Mouse (Mus musculus): ENCODE measurements at regions not wholly inside any gene's neighbourhood (a gene's known extent, or its start where the extent isn't known, plus 50 kb on each side); places are given as distances from the start of the nearest gene placed in this dataset.

GRCm38 (mm10) chr6:140927616-140928015 lies 198.5 kb downstream of the Gm11077 start:
- DNase-seq (ENCODE audit: low spot score in 2 of 2) = no peak

- DNase-seq (ENCODE audit: low spot score in 2 of 2) = no peak
Observed at GRCm38 (mm10) chr6:140934286-140934685, 205.2 kb downstream of the Gm11077 start.

GRCm38 (mm10) chr6:140938025-140938424 lies 208.9 kb downstream of the Gm11077 start:
- DNase-seq (ENCODE audit: low spot score in 2 of 2) = no peak

GRCm38 (mm10) chr6:140946720-140947119 lies 217.6 kb downstream of the Gm11077 start:
- no peak for DNase-seq (ENCODE audit: low spot score in 2 of 2)

- no peak for DNase-seq (ENCODE audit: low spot score in 2 of 2)
Observed at GRCm38 (mm10) chr6:140950483-140950882, 221.4 kb downstream of the Gm11077 start.

- no peak for DNase-seq (ENCODE audit: low spot score in 2 of 2)
Observed at GRCm38 (mm10) chr6:140953256-140953655, 224.2 kb downstream of the Gm11077 start.

- no peak for DNase-seq (ENCODE audit: low spot score in 2 of 2)
Observed at GRCm38 (mm10) chr6:140953721-140954120, 224.6 kb downstream of the Gm11077 start.

GRCm38 (mm10) chr6:140955751-140956521 lies 226.9 kb downstream of the Gm11077 start:
- no peak for DNase-seq (ENCODE audit: low spot score in 2 of 2)

- no peak for DNase-seq (ENCODE audit: low spot score in 2 of 2)
Observed at GRCm38 (mm10) chr6:140956522-140956863, 227.4 kb downstream of the Gm11077 start.

- no peak for DNase-seq (ENCODE audit: low spot score in 2 of 2)
Observed at GRCm38 (mm10) chr6:140961987-140962386, 232.9 kb downstream of the Gm11077 start.

GRCm38 (mm10) chr6:140962563-140962962 lies 233.5 kb downstream of the Gm11077 start:
- DNase-seq (ENCODE audit: low spot score in 2 of 2) = no peak

- DNase-seq (ENCODE audit: low spot score in 2 of 2) = no peak
Observed at GRCm38 (mm10) chr6:140973732-140974131, 244.6 kb downstream of the Gm11077 start.

- DNase-seq (ENCODE audit: low spot score in 2 of 2) = no peak
Observed at GRCm38 (mm10) chr6:140976989-140977388, 247.9 kb downstream of the Gm11077 start.

- no peak for DNase-seq (ENCODE audit: low spot score in 2 of 2)
Observed at GRCm38 (mm10) chr6:140983610-140984009, 254.5 kb downstream of the Gm11077 start.

GRCm38 (mm10) chr6:140984249-140984648 lies 255.2 kb downstream of the Gm11077 start:
- DNase-seq (ENCODE audit: low spot score in 2 of 2) = no peak

- DNase-seq (ENCODE audit: low spot score in 2 of 2) = no peak
Observed at GRCm38 (mm10) chr6:140993643-140994580, 255.2 kb upstream of the Pde3a start.

GRCm38 (mm10) chr6:140995340-140996135 lies 253.5 kb upstream of the Pde3a start:
- DNase-seq (ENCODE audit: low spot score in 2 of 2) = no peak

- DNase-seq (ENCODE audit: low spot score in 2 of 2) = no peak
Observed at GRCm38 (mm10) chr6:140998069-140998468, 251.0 kb upstream of the Pde3a start.

- no peak for DNase-seq (ENCODE audit: low spot score in 2 of 2)
Observed at GRCm38 (mm10) chr6:141000552-141000951, 248.5 kb upstream of the Pde3a start.

- no peak for DNase-seq (ENCODE audit: low spot score in 2 of 2)
Observed at GRCm38 (mm10) chr6:141001306-141001705, 247.8 kb upstream of the Pde3a start.

- no peak for DNase-seq (ENCODE audit: low spot score in 2 of 2)
Observed at GRCm38 (mm10) chr6:141015055-141015681, 233.9 kb upstream of the Pde3a start.
